Mouse (Mus musculus) stomach, postnatal 0 days (tissue): ENCODE measurements at regions not wholly inside any gene's neighbourhood (a gene's known extent, or its start where the extent isn't known, plus 50 kb on each side); places are given as distances from the start of the nearest gene placed in this dataset.
A peak's percentile ranks its signal among the peaks of the same experiment; 100 is the strongest.

Experiments used
- ATAC-seq: fragments of 200-750 bp; cut with Nextera tagmentation; 2 replicates; pipeline ENCODE4 v1.8.0; 2017; ENCODE audit not compliant: low FRiP score, low TSS enrichment
- DNase-seq: peaks from one replicate; pipeline ENCODE4 v3.0.0-alpha.2; 2016; ENCODE audit warnings: low spot score
- H3K27ac ChIP-seq: fragments of 300-500 bp; sonication (generic); replicated peaks from 2 replicates; pipeline ENCODE4 v1.5.1; 2014; ENCODE audit warnings: mild to moderate bottlenecking, control low read depth
- H3K27me3 ChIP-seq: fragments of 300-500 bp; sonication (generic); 2 replicates; pipeline ENCODE4 v1.6.1; 2014; ENCODE audit warnings: low read length; ENCODE audit not compliant: control insufficient read depth, insufficient read depth
- H3K36me3 ChIP-seq: fragments of 300-500 bp; sonication (generic); 2 replicates; pipeline ENCODE4 v1.6.1; 2014; ENCODE audit warnings: low read length, mixed read lengths; ENCODE audit not compliant: control insufficient read depth, insufficient read depth
- H3K4me1 ChIP-seq: fragments of 300-500 bp; sonication (generic); replicated peaks from 2 replicates; pipeline ENCODE4 v1.6.1; 2014; ENCODE audit warnings: antibody characterized with exemption; ENCODE audit not compliant: control insufficient read depth, insufficient read depth
- H3K4me2 ChIP-seq: fragments of 300-500 bp; sonication (generic); replicated peaks from 2 replicates; pipeline ENCODE4 v1.6.1; 2014; ENCODE audit warnings: low read depth, mild to moderate bottlenecking, control low read depth, moderate library complexity
- H3K4me3 ChIP-seq: fragments of 300-500 bp; sonication (generic); 2 replicates; pipeline ENCODE4 v1.5.1; 2014; ENCODE audit warnings: low read depth, low read length, control low read depth
- H3K9ac ChIP-seq: fragments of 300-500 bp; sonication (generic); 2 replicates; pipeline ENCODE4 v1.6.1; 2014; ENCODE audit warnings: mild to moderate bottlenecking, low read length, control low read depth, mixed read lengths
- H3K9me3 ChIP-seq: fragments of 300-500 bp; sonication (generic); 2 replicates; pipeline ENCODE4 v1.6.1; 2016; ENCODE audit warnings: low read length; ENCODE audit not compliant: control insufficient read depth
- CTCF ChIP-seq: IDR thresholded peaks from 2 replicates; pipeline ENCODE4 v1.5.1; 2016; ENCODE audit warnings: antibody characterized with exemption, low read depth, mild to moderate bottlenecking, moderate library complexity
- EP300 ChIP-seq: optimal IDR thresholded peaks from 2 replicates; pipeline ENCODE3; 2016; ENCODE audit warnings: antibody characterized with exemption
- WGBS: fragments of 180-500 bp; shearing (Covaris S2); extraction: QIAGEN DNeasy Blood & Tissue Kit; methylation state at CpG from one replicate; pipeline ENCODE4 v1.1.7; 2014; 5-methylcytosine and 5-hydroxymethylcytosine counted together

DNA sequence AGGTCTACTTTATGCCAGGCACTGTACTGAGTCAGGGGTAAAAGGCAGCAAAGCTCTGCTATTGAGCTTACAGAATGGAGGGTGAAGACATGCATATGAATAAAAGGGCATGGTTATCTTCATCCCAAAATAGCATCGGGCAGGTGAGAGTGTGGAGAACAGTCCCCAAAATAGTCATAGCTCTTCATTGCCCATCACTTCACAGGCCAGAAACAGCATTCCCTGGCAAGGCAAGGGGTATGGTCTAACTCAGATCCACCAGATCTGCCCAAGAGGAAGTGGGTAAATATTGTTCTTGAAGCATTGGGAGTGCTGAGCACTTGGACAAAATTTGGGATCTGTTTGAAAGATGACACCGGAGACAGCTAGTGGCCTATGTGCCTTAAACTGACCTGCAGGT is 99.1 kb downstream of the Tmem170b start:
- Histone ChIP-seq H3K4me2 (no peak overlapping the region), H3K4me1 (no peaks in the 10 kb centered on the region), H3K4me3 (no peak overlapping the region), H3K27ac (no peak overlapping the region), H3K9ac (no peak overlapping the region), H3K9me3 (no peaks in the 10 kb centered on the region), H3K36me3 (no peaks in the 10 kb centered on the region), H3K27me3 (no peaks in the 10 kb centered on the region)
- no peak for TF ChIP-seq EP300
- TF ChIP-seq CTCF: no peak
- 92% methylated on average over 2 of the region's 2 CpGs for WGBS
- DNase-seq (no peak), ATAC-seq (no peak)

DNA sequence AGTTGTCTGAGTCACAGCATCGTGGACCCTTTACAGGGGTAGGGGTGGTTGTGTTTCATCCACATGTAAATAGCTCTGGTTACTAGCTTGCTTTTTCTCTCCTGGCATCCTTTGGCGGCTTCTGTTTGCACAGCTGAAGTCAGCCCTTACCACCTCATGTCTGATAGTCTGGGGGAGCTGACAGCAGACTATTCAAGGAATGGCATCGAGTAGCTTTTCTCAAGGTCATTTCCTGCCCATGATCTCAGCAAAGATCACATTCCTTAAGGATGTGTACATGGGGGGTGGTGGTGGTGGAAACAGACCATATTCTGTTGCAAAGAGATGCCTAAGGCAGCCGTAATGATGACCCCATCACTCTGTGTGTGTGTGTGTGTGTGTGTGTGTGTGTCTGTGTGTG is 99.9 kb downstream of the Tmem170b start:
- Histone ChIP-seq H3K9ac (no peak overlapping the region), H3K27me3 (no peaks in the 10 kb centered on the region), H3K4me2 (no peak overlapping the region), H3K4me3 (no peak overlapping the region), H3K36me3 (no peaks in the 10 kb centered on the region), H3K9me3 (no peaks in the 10 kb centered on the region), H3K27ac (no peak overlapping the region), H3K4me1 (no peaks in the 10 kb centered on the region)
- no peak for TF ChIP-seq CTCF
- no peak for TF ChIP-seq EP300
- no peak for ATAC-seq
- 34% methylated on average over 4 of the region's 4 CpGs for WGBS
- DNase-seq: no peak

DNA sequence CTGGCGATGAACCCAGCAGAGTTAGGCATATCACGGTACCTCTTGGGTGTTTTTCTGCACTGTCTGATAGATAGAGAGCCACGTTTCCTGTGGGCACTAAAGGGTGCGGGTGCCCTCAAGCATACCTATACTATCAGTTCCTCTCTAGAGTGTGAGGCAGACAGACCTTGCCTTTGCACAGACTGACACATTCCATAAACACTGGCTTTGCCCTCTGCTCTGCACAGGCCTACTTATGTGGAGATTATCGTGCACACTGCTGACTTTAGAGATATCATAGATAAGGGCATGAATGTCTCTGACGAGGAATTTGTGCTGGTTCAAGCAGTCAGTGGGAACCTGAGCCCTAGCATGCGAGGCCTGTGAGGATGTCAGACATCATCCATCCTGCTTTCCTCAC is 102.1 kb downstream of the Tmem170b start:
- no peak overlapping the region for H3K4me2 ChIP-seq
- H3K27ac ChIP-seq: no peak overlapping the region
- TF ChIP-seq EP300 (no peak), CTCF (no peak)
- no peaks in the 10 kb centered on the region for H3K36me3 ChIP-seq
- H3K9me3 ChIP-seq: no peaks in the 10 kb centered on the region
- no peak overlapping the region for H3K4me3 ChIP-seq
- no peaks in the 10 kb centered on the region for H3K4me1 ChIP-seq
- peak; percentile 53; the same call in 1 of the 2 replicates for ATAC-seq
- WGBS: 60% methylated on average over 7 of the region's 7 CpGs
- no peak for DNase-seq
- H3K27me3 ChIP-seq: no peaks in the 10 kb centered on the region
- H3K9ac ChIP-seq: no peak overlapping the region

DNA sequence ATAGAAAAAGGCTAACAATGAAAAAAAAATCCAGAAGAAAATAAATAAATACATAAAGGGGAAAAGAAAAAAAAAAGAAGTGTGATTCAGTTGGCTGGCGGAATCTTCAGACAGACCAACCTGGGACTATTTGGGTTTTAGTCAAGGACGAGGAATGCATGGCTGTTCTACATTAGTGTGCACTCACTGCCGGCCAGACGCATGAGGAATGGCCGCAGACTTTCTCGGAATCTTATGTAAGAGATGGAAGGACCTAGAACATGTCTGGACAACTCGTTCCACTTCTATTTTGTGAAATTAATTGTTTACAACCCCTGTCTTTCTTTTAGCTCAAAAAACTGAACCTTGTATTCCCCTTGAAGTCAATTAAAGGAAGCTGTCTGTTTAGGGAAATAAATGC is 103.4 kb downstream of the Tmem170b start:
- H3K27me3 ChIP-seq: no peaks in the 10 kb centered on the region
- H3K4me1 ChIP-seq: no peaks in the 10 kb centered on the region
- no peaks in the 10 kb centered on the region for H3K36me3 ChIP-seq
- no peak overlapping the region for H3K9ac ChIP-seq
- 52% methylated on average over 7 of the region's 7 CpGs for WGBS
- ATAC-seq (no peak), DNase-seq (no peak)
- no peaks in the 10 kb centered on the region for H3K9me3 ChIP-seq
- no peak for TF ChIP-seq EP300
- no peak for TF ChIP-seq CTCF
- H3K4me2 ChIP-seq: no peak overlapping the region
- no peak overlapping the region for H3K27ac ChIP-seq
- no peak overlapping the region for H3K4me3 ChIP-seq

DNA sequence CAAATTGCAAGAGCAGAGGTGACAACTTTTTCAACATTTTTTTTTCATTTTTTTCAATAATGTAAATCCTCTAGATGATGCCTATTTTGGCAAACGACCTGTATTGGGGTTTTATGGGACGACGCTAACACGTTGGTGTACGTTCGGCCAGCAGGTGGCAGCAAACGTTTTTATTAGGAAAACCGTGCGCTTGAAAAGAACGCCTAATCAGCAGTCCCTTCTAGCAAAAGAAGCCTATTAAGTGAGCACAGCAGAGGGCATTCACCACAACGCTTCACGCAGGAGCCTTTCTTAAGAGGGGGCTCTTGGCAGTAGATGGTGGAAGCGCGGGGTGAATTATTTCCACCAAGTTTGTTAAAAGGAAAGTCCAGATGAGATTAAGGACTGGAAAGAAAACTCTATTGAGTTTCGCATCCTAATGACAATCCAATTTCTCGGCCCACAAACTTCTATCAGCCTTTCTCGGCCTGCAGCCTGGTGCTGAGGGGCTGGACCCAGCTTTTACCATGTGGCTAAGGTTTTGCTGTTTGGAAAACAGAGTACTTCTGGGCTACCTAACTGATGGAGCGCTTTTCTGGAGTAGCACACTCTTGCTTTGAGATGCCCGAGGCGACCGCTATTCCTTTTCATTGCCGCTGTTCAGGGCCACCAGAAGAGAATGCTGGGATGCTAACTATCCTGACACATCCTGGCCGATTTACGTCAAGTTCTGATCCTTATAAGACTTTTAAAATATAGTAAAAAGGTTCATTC is 103.9 kb downstream of the Tmem170b start:
- Histone ChIP-seq H3K27me3 (no peaks in the 10 kb centered on the region), H3K4me2 (no peak overlapping the region), H3K27ac (no peak overlapping the region), H3K9ac (no peak overlapping the region), H3K4me3 (no peak overlapping the region), H3K36me3 (no peaks in the 10 kb centered on the region), H3K4me1 (no peaks in the 10 kb centered on the region), H3K9me3 (no peaks in the 10 kb centered on the region)
- TF ChIP-seq EP300: no peak
- TF ChIP-seq CTCF: peak; percentile 89
- ATAC-seq: peak; percentile 59
- peak; percentile 84 for DNase-seq
- WGBS: 41% methylated on average over 24 of the region's 24 CpGs

DNA sequence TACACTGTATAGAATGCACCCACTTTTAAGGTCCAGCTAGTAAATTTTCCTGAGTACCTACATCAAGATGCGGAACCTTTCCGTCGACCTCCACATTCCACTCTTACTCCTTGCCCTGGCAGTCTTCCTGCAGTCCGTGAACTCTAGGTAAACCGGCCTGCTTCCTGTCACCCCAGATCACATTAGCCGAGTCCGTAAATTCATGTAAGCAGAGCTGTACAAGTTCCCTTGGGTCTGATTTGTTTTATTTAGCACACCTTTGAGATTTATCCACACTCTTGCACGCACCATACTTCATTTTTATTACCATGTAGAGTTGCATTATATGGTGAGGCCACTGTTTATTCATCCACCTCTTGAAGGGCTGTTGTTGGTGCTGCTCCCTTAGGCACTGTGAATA is 106.9 kb downstream of the Tmem170b start:
- H3K36me3 ChIP-seq: no peaks in the 10 kb centered on the region
- no peak for ATAC-seq
- no peaks in the 10 kb centered on the region for H3K4me1 ChIP-seq
- H3K9me3 ChIP-seq: no peaks in the 10 kb centered on the region
- DNase-seq: no peak
- H3K9ac ChIP-seq: no peak overlapping the region
- H3K4me3 ChIP-seq: no peak overlapping the region
- H3K27me3 ChIP-seq: no peaks in the 10 kb centered on the region
- TF ChIP-seq CTCF (no peak), EP300 (no peak)
- 43% methylated on average over 8 of the region's 8 CpGs for WGBS
- H3K27ac ChIP-seq: no peak overlapping the region
- H3K4me2 ChIP-seq: no peak overlapping the region
